Comparison of ENCODE assay signal across 8 mouse cellular contexts in genomic region chr17:46621324-46621723, GRCm38 (mm10). TPM values are rescaled to one million over a fixed set of nuclear protein-coding genes. Genes with fewer than 3 reads are reported as not detected.
DNase-seq lines count a peak whose midpoint lies in the region; ATAC-seq lines count a peak whose summit lies in the region.

No protein-coding gene starts in this region.

- no peak overlapping the region for H3K4me2 ChIP-seq in midbrain, embryonic 15.5 days

- intact Hi-C loops in heart, postnatal 36 days (cut with DNase I) = no loop called here
- intact Hi-C loops in left cerebral cortex, postnatal 14 days (cut with DNase I) = no loop called here

- H3K27ac ChIP-seq in midbrain, embryonic 15.5 days = 0 out of 2 replicates have a peak overlapping the region, but pooled peaks have one; percentile 14

- H3K36me3 ChIP-seq in midbrain, embryonic 15.5 days (replicated peaks) = no peaks in the 10 kb centered on the region

- 72% methylated on average over 15 of the region's 15 CpGs for WGBS in midbrain, embryonic 15.5 days

- no peak overlapping the region for H3K9ac ChIP-seq in midbrain, embryonic 15.5 days

- no peak overlapping the region for H3K4me3 ChIP-seq in midbrain, embryonic 15.5 days

- peak; percentile 46 for DNase-seq in ovary, postnatal 14 days (ENCODE audit: low spot score)
- no peak for DNase-seq in ovary, postnatal 10 days (ENCODE audit: low spot score)
- peak; percentile 55 to 64 for DNase-seq in cerebellum, postnatal 36 days
- peak; percentile 57 to 58 for DNase-seq in heart, postnatal 36 days
- peak; percentile 66 to 73 for DNase-seq in left cerebral cortex, postnatal 14 days (ENCODE audit: low spot score in 2 of 2)
- DNase-seq in gastrocnemius, adult 8-10 months (ENCODE audit: low spot score in 2 of 2) = no peak

- no peaks in the 10 kb centered on the region for H3K27me3 ChIP-seq in midbrain, embryonic 15.5 days (replicated peaks)

- no peaks in the 10 kb centered on the region for H3K9me3 ChIP-seq in midbrain, embryonic 15.5 days

- ATAC-seq in midbrain, embryonic 15.5 days (replicated peaks) = no peak
- ATAC-seq in megakaryocyte, adult 5-6 weeks (ENCODE audit: poor library complexity, severe bottlenecking) = no peak

- peaks cover 58% of the 10 kb centered on the region for H3K4me1 ChIP-seq in midbrain, embryonic 15.5 days

RNA-seq across cellular contexts. Expression of gene Ptk7, which starts 8.0 kb away (rescaled TPM):
- 1 to 10 TPM; 2.7 to 4.0 TPM for total RNA-seq in heart, postnatal 36 days (2021)
- total RNA-seq in left cerebral cortex, postnatal 14 days (2021) = 10 to 100 TPM; 13.8 to 13.9 TPM
- 33.6 and 34.8 TPM in 2 replicates for polyA plus RNA-seq in midbrain, embryonic 15.5 days (2015; fragmentation: Nextera tagmentation; extraction: Ambion mirVana)
- not detected in 2 replicates for total RNA-seq in megakaryocyte, adult 5-6 weeks (2015)
- 0.07 and 0.16 TPM in 2 replicates for total RNA-seq in megakaryocyte, adult 5-6 weeks (2017)
- under 1 TPM; 0.15 to 0.38 (median 0.30) TPM for total RNA-seq in gastrocnemius, adult 8-10 months (2022)

RNA-seq across cellular contexts. Expression of gene Klc4, which starts 24.5 kb away (rescaled TPM):
- 10 to 100 TPM; 24.5 to 29.1 TPM for total RNA-seq in heart, postnatal 36 days (2021)
- 10 to 100 TPM; 15.8 to 16.5 TPM for total RNA-seq in left cerebral cortex, postnatal 14 days (2021)
- polyA plus RNA-seq in midbrain, embryonic 15.5 days (2015; fragmentation: Nextera tagmentation; extraction: Ambion mirVana) = 42.5 and 44.5 TPM in 2 replicates
- 3.5 and 4.9 TPM in 2 replicates for total RNA-seq in megakaryocyte, adult 5-6 weeks (2015)
- total RNA-seq in megakaryocyte, adult 5-6 weeks (2017) = 13.1 and 15.0 TPM in 2 replicates
- 10 to 100 TPM; 13.2 to 14.4 (median 13.5) TPM for total RNA-seq in gastrocnemius, adult 8-10 months (2022)

RNA-seq across cellular contexts. Expression of gene Mrpl2, which starts 24.7 kb away (rescaled TPM):
- 100 to 1,000 TPM; 130 to 134 TPM for total RNA-seq in heart, postnatal 36 days (2021)
- 10 to 100 TPM; 45.6 to 54.2 TPM for total RNA-seq in left cerebral cortex, postnatal 14 days (2021)
- polyA plus RNA-seq in midbrain, embryonic 15.5 days (2015; fragmentation: Nextera tagmentation; extraction: Ambion mirVana) = 60.6 and 74.5 TPM in 2 replicates
- total RNA-seq in megakaryocyte, adult 5-6 weeks (2015) = 46.2 and 67.5 TPM in 2 replicates
- total RNA-seq in megakaryocyte, adult 5-6 weeks (2017) = 42.7 and 53.9 TPM in 2 replicates
- 100 to 1,000 TPM in 2 of 4 experiments, 10 to 100 TPM in 2; 88.6 to 106 (median 98.1) TPM for total RNA-seq in gastrocnemius, adult 8-10 months (2022)

RNA-seq across cellular contexts. Expression of gene Cul7, which starts 28.8 kb away (rescaled TPM):
- total RNA-seq in heart, postnatal 36 days (2021) = 10 to 100 TPM; 20.7 to 23.8 TPM
- total RNA-seq in left cerebral cortex, postnatal 14 days (2021) = 10 to 100 TPM; 30.2 to 33.4 TPM
- polyA plus RNA-seq in midbrain, embryonic 15.5 days (2015; fragmentation: Nextera tagmentation; extraction: Ambion mirVana) = 44.7 and 46.3 TPM in 2 replicates
- 1.7 and 1.9 TPM in 2 replicates for total RNA-seq in megakaryocyte, adult 5-6 weeks (2015)
- total RNA-seq in megakaryocyte, adult 5-6 weeks (2017) = 1.9 and 2.4 TPM in 2 replicates
- total RNA-seq in gastrocnemius, adult 8-10 months (2022) = 1 to 10 TPM; 2.7 to 3.7 (median 3.0) TPM

RNA-seq across cellular contexts. Expression of gene Rrp36, which starts 52.8 kb away (rescaled TPM):
- total RNA-seq in heart, postnatal 36 days (2021) = 10 to 100 TPM in 1 of 2 experiments, 1 to 10 TPM in 1; 9.5 to 10.7 TPM
- 10 to 100 TPM; 14.1 to 15.7 TPM for total RNA-seq in left cerebral cortex, postnatal 14 days (2021)
- 49.9 and 50.8 TPM in 2 replicates for polyA plus RNA-seq in midbrain, embryonic 15.5 days (2015; fragmentation: Nextera tagmentation; extraction: Ambion mirVana)
- 9.6 and 10.6 TPM in 2 replicates for total RNA-seq in megakaryocyte, adult 5-6 weeks (2015)
- 62.2 and 75.0 TPM in 2 replicates for total RNA-seq in megakaryocyte, adult 5-6 weeks (2017)
- 10 to 100 TPM in 1 of 4 experiments, 1 to 10 TPM in 3; 8.7 to 10.7 (median 9.2) TPM for total RNA-seq in gastrocnemius, adult 8-10 months (2022)

Comparison
In these comparisons a context has a peak if more than half of its experiments do, and no peak if none do; other contexts are left out.
1. DNase-seq: peak in ovary, postnatal 14 days (single experiment), cerebellum, postnatal 36 days (2 of 2), heart, postnatal 36 days (2 of 2) and left cerebral cortex, postnatal 14 days (2 of 2); none in ovary, postnatal 10 days (single experiment) and gastrocnemius, adult 8-10 months (0 of 2).